Mouse (Mus musculus): ENCODE measurements around the gene Jph3.

GRCm38 (mm10) chr8:121828376-121829023 lies 99.1 kb downstream of the Jph3 start:
- TF ChIP-seq POLR2A (IDR thresholded peaks at IDR 0.05; ENCODE audit: low read depth, low read length) (no peak), CTCF (IDR thresholded peaks at IDR 0.05; ENCODE audit: borderline replicate concordance, insufficient read depth, low read length) (no peak)
